Mouse (Mus musculus) small intestine, adult 2 months (tissue): ENCODE data around the gene Cckbr.

Experiments
- CTCF ChIP-seq: fragments of 200-500 bp; IDR thresholded peaks from 2 replicates; pipeline ENCODE4 v1.5.1; 2012; ENCODE audit warnings: low read depth, mild to moderate bottlenecking, control low read depth, inconsistent platforms, low read length, moderate library complexity, mixed read lengths; ENCODE audit not compliant: insufficient replicate concordance, insufficient read length; ENCODE audit errors: extremely low read depth
- POLR2A ChIP-seq: fragments of 200-500 bp; IDR thresholded peaks from 2 replicates; pipeline ENCODE4 v1.6.1; 2012; ENCODE audit warnings: low read depth, mild to moderate bottlenecking, control low read depth, inconsistent platforms, low read length, moderate library complexity

DNA sequence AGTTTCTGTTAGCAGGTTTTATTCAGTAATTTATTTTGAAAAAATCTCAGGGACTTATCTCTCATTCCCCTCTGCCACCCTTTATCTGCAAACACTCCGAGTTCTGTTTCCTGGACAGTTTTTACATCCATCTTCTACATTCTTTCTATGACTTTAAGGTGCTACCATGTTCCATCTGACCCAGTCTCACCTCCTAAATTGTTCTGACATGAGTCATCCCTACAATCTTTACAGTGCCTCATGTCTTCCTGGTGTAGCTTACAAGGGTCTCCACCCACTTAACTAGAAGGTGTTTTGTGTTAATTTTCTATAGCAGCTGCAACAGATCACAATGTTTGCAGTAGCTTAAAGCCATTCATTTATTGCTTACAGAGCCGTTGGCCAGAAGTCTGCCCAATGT is 4.6 kb upstream of the Cckbr start:
- TF ChIP-seq CTCF (no peak), POLR2A (no peak)
